Mouse (Mus musculus): ENCODE data around the gene Ryr3. TPM values are rescaled to one million over a fixed set of nuclear protein-coding genes. Genes with fewer than 3 reads are reported as not detected.

The Ryr3 gene
- polyA plus RNA-seq, 1 experiment from 2014 or later, result 1.6 TPM

Small RNA genes within 50 kb of the gene (microRNA-seq; reads per million reads assigned to microRNA genes)
- not detected for gene Gm44374

Other genes starting within 250 kb of the Ryr3 start
- not detected in 2 replicates for gene Tmco5b, start 68.6 kb upstream of the Ryr3 start, polyA plus RNA-seq (2015; fragmentation: Nextera tagmentation; extraction: Ambion mirVana)
- 7.4 and 11.0 TPM in 2 replicates for gene Fmn1, start 110.6 kb upstream of the Ryr3 start, polyA plus RNA-seq (2015; fragmentation: Nextera tagmentation; extraction: Ambion mirVana)